Mouse (Mus musculus) kidney, adult 2 months (tissue): Measurements from ENCODE around the gene Tbc1d9b. TPM values are rescaled to one million over a fixed set of nuclear protein-coding genes. Genes with fewer than 3 reads are reported as not detected.

Experiments used
- DNase-seq: peaks from one replicate; pipeline ENCODE4 v3.0.0; 2021
- H3K27ac ChIP-seq: fragments of 200-500 bp; 2 replicates; pipeline ENCODE4 v1.5.1; 2012; ENCODE audit warnings: low read depth, low read length, control low read depth, inconsistent platforms; ENCODE audit not compliant: insufficient read depth
- H3K27me3 ChIP-seq: fragments of 200-500 bp; replicated peaks from 2 replicates; pipeline ENCODE4 v1.6.1; 2012; ENCODE audit warnings: mild to moderate bottlenecking, moderate library complexity, low read length, inconsistent platforms; ENCODE audit not compliant: control insufficient read depth, insufficient read depth
- H3K36me3 ChIP-seq: fragments of 200-500 bp; 2 replicates; pipeline ENCODE4 v1.6.1; 2012; ENCODE audit warnings: mild to moderate bottlenecking, moderate library complexity, low read length, inconsistent platforms; ENCODE audit not compliant: control insufficient read depth, insufficient read depth
- H3K4me1 ChIP-seq: fragments of 200-500 bp; 2 replicates; pipeline ENCODE4 v1.6.1; 2011; ENCODE audit warnings: low read length; ENCODE audit not compliant: control insufficient read depth, insufficient read depth
- H3K4me3 ChIP-seq: fragments of 200-500 bp; 2 replicates; pipeline ENCODE4 v1.5.1; 2011; ENCODE audit warnings: mild to moderate bottlenecking, low read depth, low read length, control low read depth; ENCODE audit not compliant: insufficient read depth
- CTCF ChIP-seq: fragments of 200-500 bp; conservative IDR thresholded peaks from 2 replicates; pipeline ENCODE4 v1.5.1; 2011; ENCODE audit warnings: low read depth, mild to moderate bottlenecking, control low read depth, low read length, moderate library complexity, mixed read lengths; ENCODE audit not compliant: insufficient read depth, insufficient read length
- POLR2A ChIP-seq: fragments of 200-500 bp; IDR thresholded peaks from one replicate; pipeline ENCODE4 v1.6.1; 2011; ENCODE audit warnings: low read depth, low read length, control low read depth
- WGBS: fragments of 180-500 bp; shearing (Covaris S2); methylation state at CpG from one replicate; pipeline ENCODE4 v1.1.7; 2018; 5-methylcytosine and 5-hydroxymethylcytosine counted together
- polyA plus RNA-seq: library from polyadenylated mRNA; depleted of rRNA; stranded (reverse); fragments of >200 nt; gene quantifications from 2 replicates; pipeline ENCODE4 v1.2.3, GENCODE M21; 2012; rRNA removed

The Tbc1d9b gene
- polyA plus RNA-seq, result 52.2 and 60.9 TPM in 2 replicates

GRCm38 (mm10) chr11:50130811-50131766 is at the start of gene Tbc1d9b:
TSS of gene Tbc1d9b (plus strand) at chr11:50131396.
- H3K27me3 ChIP-seq, result no peaks in the 10 kb centered on the region
- 0 out of 2 replicates have a peak, but pooled peaks cover 6% of the 10 kb centered on the region for H3K4me1 ChIP-seq
- H3K4me3 ChIP-seq, result peak within 1 kb of the TSS; percentile 74
- peak; percentile 92 for DNase-seq
- no peaks in the 10 kb centered on the region for H3K36me3 ChIP-seq
- peak; percentile 97 for TF ChIP-seq CTCF
- no peak for TF ChIP-seq POLR2A
- peak within 1 kb of the TSS; percentile 98 for H3K27ac ChIP-seq
- WGBS, result under 1% methylated on average over 77 of the region's 77 CpGs

- TF ChIP-seq CTCF (no peak), POLR2A (no peak)
- 96% methylated on average over 3 of the region's 3 CpGs for WGBS
- Histone ChIP-seq H3K27me3 (no peaks in the 10 kb centered on the region), H3K4me1 (peaks cover 5% of the 10 kb centered on the region; the same call in 1 of the 2 replicates), H3K27ac (no peak overlapping the region), H3K4me3 (no peak overlapping the region), H3K36me3 (peaks cover 2% of the 10 kb centered on the region)
- DNase-seq, result no peak
Observed at GRCm38 (mm10) chr11:50086211-50086610, 45.0 kb upstream of the Tbc1d9b start.

GRCm38 (mm10) chr11:50089840-50090239 is 41.4 kb upstream of the Tbc1d9b start:
- Histone ChIP-seq H3K4me3 (no peak overlapping the region), H3K27ac (no peak overlapping the region), H3K27me3 (no peaks in the 10 kb centered on the region), H3K36me3 (peaks cover 2% of the 10 kb centered on the region), H3K4me1 (peaks cover 5% of the 10 kb centered on the region; the same call in 1 of the 2 replicates)
- TF ChIP-seq CTCF (no peak), POLR2A (no peak)
- peak; percentile 27 for DNase-seq
- 54% methylated on average over 1 of the region's 1 CpGs for WGBS

- no peaks in the 10 kb centered on the region for H3K27me3 ChIP-seq
- H3K27ac ChIP-seq, result no peak overlapping the region
- TF ChIP-seq CTCF (no peak), POLR2A (no peak)
- DNase-seq, result no peak
- WGBS, result 79% methylated on average over 5 of the region's 5 CpGs
- peaks cover 2% of the 10 kb centered on the region for H3K36me3 ChIP-seq
- peaks cover 5% of the 10 kb centered on the region; the same call in 1 of the 2 replicates for H3K4me1 ChIP-seq
- no peak overlapping the region for H3K4me3 ChIP-seq
Observed at GRCm38 (mm10) chr11:50090982-50091675, 40.1 kb upstream of the Tbc1d9b start.

GRCm38 (mm10) chr11:50091681-50092080 is 39.5 kb upstream of the Tbc1d9b start:
- TF ChIP-seq CTCF, result no peak
- no peak for TF ChIP-seq POLR2A
- no peak overlapping the region for H3K4me3 ChIP-seq
- no peaks in the 10 kb centered on the region for H3K27me3 ChIP-seq
- DNase-seq, result no peak
- peaks cover 5% of the 10 kb centered on the region; the same call in 1 of the 2 replicates for H3K4me1 ChIP-seq
- H3K36me3 ChIP-seq, result peaks cover 2% of the 10 kb centered on the region
- no peak overlapping the region for H3K27ac ChIP-seq

- Histone ChIP-seq H3K36me3 (no peaks in the 10 kb centered on the region; the same call in 1 of the 2 replicates), H3K27ac (no peak overlapping the region), H3K4me1 (no peaks in the 10 kb centered on the region), H3K4me3 (no peak overlapping the region), H3K27me3 (no peaks in the 10 kb centered on the region)
- TF ChIP-seq POLR2A, result no peak
- no peak for TF ChIP-seq CTCF
- WGBS, result 75% methylated on average over 9 of the region's 9 CpGs
- DNase-seq, result no peak
Observed at GRCm38 (mm10) chr11:50095661-50096060, 35.5 kb upstream of the Tbc1d9b start.
